Mouse (Mus musculus) heart, postnatal 0 days (tissue): ENCODE data around the gene Cc2d1b.

Experiments used
- CTCF ChIP-seq: IDR thresholded peaks from 2 replicates; pipeline ENCODE4 v1.5.1; 2016; ENCODE audit warnings: antibody characterized with exemption, control low read depth, low read depth
- EP300 ChIP-seq: IDR thresholded peaks from 2 replicates; pipeline ENCODE4 v1.6.1; 2016; ENCODE audit warnings: antibody characterized with exemption, low read depth

DNA sequence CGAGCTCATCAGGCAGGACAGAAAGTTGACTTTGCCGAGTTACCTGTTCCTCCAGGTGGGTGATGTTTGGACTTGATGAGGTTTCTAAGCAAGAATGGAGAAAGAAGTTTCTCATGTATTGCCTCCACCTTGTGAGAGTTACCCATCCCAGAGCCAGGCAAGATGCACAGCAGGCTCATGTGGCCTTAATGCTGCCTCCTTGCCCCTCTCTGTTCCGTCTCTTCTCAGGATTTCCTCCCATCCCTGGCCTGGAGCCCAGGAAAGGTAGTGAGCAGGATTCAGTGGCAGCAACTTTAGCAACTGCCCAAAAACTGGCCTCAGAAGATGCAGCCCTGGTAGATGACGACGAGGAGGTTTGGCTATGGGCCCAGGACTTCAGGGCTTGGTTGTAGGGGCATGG, 7.3 kb downstream of the Cc2d1b start:
- TF ChIP-seq CTCF (no peak), EP300 (no peak)
